Mouse (Mus musculus) embryonic facial prominence, embryonic 14.5 days (tissue): ENCODE measurements around the gene Pars2. TPM values are rescaled to one million over a fixed set of nuclear protein-coding genes. Genes with fewer than 3 reads are reported as not detected.

Source experiments
- ATAC-seq: fragments of 200-750 bp; cut with Nextera tagmentation; 2 replicates; pipeline ENCODE4 v1.8.0; 2017; ENCODE audit warnings: low read depth, moderate number of reproducible peaks, moderate TSS enrichment
- DNase-seq: peaks from one replicate; pipeline ENCODE4 v3.0.0-alpha.2; 2015; ENCODE audit warnings: low spot score
- H3K27ac ChIP-seq: fragments of 300-500 bp; sonication (generic); replicated peaks from 2 replicates; pipeline ENCODE4 v1.5.1; 2014; ENCODE audit warnings: low read depth, mild to moderate bottlenecking, low read length, moderate library complexity
- H3K27me3 ChIP-seq: fragments of 300-500 bp; sonication (generic); replicated peaks from 2 replicates; pipeline ENCODE4 v1.6.1; 2014; ENCODE audit warnings: low read length; ENCODE audit not compliant: control insufficient read depth, insufficient read depth
- H3K36me3 ChIP-seq: fragments of 300-500 bp; sonication (generic); 2 replicates; pipeline ENCODE4 v1.6.1; 2014; ENCODE audit warnings: low read length, mixed read lengths; ENCODE audit not compliant: control insufficient read depth, insufficient read depth
- H3K4me1 ChIP-seq: fragments of 300-500 bp; sonication (generic); 2 replicates; pipeline ENCODE4 v1.6.1; 2014; ENCODE audit warnings: antibody characterized with exemption, low read length; ENCODE audit not compliant: control insufficient read depth, insufficient read depth
- H3K4me2 ChIP-seq: fragments of 300-500 bp; sonication (generic); 2 replicates; pipeline ENCODE4 v1.6.1; 2014; ENCODE audit warnings: low read depth, mild to moderate bottlenecking, low read length, moderate library complexity, mixed read lengths
- H3K4me3 ChIP-seq: fragments of 300-500 bp; sonication (generic); 2 replicates; pipeline ENCODE4 v1.5.1; 2014; ENCODE audit warnings: low read depth, mild to moderate bottlenecking, low read length
- H3K9ac ChIP-seq: fragments of 300-500 bp; sonication (generic); 2 replicates; pipeline ENCODE4 v1.6.1; 2014; ENCODE audit warnings: low read depth, mild to moderate bottlenecking, low read length, moderate library complexity, mixed read lengths
- H3K9me3 ChIP-seq: fragments of 300-500 bp; sonication (generic); 2 replicates; pipeline ENCODE4 v1.6.1; 2016; ENCODE audit warnings: low read length; ENCODE audit not compliant: control insufficient read depth
- WGBS: fragments of 180-500 bp; shearing (Covaris S2); extraction: QIAGEN DNeasy Blood & Tissue Kit; methylation state at CpG from one replicate; pipeline ENCODE4 v1.1.7; 2014; 5-methylcytosine and 5-hydroxymethylcytosine counted together
- polyA plus RNA-seq: library from polyadenylated mRNA; unstranded; fragments of >200 nt; fragmentation: Nextera tagmentation; extraction: Ambion mirVana; gene quantifications from 2 replicates; pipeline ENCODE4 v1.2.1, GENCODE M21; 2014

Gene Pars2
- polyA plus RNA-seq, 1 experiment from 2014 or later: 12.4 TPM

DNA sequence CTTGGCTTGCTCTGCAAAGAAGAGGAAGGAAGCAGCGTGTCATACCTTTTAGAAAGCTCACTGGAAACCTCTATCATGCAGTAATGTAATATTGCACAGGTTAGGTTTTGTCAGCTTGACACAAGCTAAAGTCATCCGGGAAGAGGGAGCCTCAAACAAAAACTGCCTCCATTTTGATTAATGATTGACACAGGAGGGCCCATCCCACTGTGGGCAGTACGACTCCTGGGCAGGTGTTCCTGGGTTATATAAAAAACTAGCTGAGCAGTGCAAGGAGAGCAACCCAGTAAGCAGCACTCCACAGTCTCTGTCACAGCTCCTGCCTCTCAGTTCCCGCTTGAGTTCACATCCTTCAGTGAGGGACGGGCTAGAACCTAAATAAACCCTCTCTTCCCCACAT lies 25.9 kb downstream of the Pars2 start:
- Histone ChIP-seq H3K27ac (no peak overlapping the region), H3K27me3 (no peaks in the 10 kb centered on the region), H3K4me3 (no peak overlapping the region), H3K36me3 (peaks cover 51% of the 10 kb centered on the region), H3K9ac (no peak overlapping the region), H3K9me3 (no peaks in the 10 kb centered on the region), H3K4me2 (no peak overlapping the region), H3K4me1 (peaks cover 6% of the 10 kb centered on the region; the same call in 1 of the 2 replicates)
- DNase-seq (no peak), ATAC-seq (no peak)
- 90% methylated on average over 5 of the region's 5 CpGs for WGBS

DNA sequence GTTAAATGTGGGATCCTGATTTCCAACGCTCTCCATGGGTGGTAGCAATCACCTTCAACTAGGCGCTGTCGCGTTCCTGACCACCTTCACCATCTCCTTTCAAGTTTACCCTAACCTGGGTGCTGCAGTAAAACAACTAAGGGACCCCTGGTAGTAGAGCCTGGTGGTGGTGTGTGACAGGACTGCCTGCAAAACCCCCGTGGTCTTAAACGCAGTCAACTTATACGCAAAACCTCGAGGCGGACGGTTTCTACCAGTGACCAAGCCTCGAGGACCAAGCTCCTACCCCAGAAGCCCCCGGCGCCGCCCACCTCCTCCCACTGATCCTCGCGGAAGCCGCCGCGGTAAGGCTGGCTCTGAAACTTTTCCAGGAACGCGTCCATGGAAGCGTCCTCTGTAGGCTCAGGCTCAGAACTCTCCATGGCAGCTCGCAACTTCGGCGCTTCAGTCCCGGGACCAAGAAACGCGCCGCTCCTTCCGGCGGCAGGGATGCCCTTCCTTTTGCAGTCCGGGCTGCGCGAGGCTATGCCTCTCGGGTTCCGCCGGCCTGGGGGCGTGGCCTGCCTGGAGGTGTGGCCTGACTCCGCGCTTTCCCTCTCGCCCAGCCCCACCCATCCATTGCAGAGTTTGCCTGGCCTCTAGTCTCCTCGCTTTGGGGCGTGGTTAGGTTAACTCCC lies 27.7 kb downstream of the Pars2 start, which contains the start of gene Ttc4:
Gene Ttc4, minus strand, starts transcription at position 503 of the 677 bp plus-strand sequence.
- Histone ChIP-seq H3K4me2 (peak within 1 kb of the TSS; percentile 90), H3K4me3 (peak within 1 kb of the TSS; percentile 86), H3K4me1 (peaks cover 6% of the 10 kb centered on the region; the same call in 1 of the 2 replicates), H3K9ac (peak within 1 kb of the TSS; percentile 94), H3K27ac (peak within 1 kb of the TSS; percentile 71), H3K9me3 (no peaks in the 10 kb centered on the region), H3K36me3 (peaks cover 34% of the 10 kb centered on the region), H3K27me3 (no peaks in the 10 kb centered on the region)
- peak; percentile 95 for DNase-seq
- under 1% methylated on average over 31 of the region's 43 CpGs for WGBS
- ATAC-seq: peak; percentile 99

DNA sequence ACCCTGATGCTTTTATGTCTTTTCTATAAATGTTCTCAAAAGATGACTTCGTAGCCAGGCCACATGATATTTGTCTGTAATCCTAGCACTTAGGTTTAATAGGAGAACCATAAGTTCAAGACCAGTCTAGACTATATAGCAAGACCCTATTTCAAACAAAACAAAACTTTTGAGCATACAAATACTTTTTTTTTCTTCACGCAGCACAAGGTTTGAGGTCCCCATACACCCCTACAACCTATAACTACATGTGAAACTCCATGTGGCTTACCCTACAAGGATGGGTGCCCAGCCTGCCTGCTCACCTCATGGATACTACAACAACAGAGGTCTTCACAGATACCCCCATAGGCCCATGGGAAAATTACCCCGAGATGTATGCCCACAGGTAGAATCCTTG lies 28.3 kb downstream of the Pars2 start:
- DNase-seq: no peak
- Histone ChIP-seq H3K4me3 (peak overlapping the region; percentile 86), H3K4me1 (peaks cover 6% of the 10 kb centered on the region; the same call in 1 of the 2 replicates), H3K27ac (no peak overlapping the region), H3K9ac (no peak overlapping the region), H3K27me3 (no peaks in the 10 kb centered on the region), H3K4me2 (peak overlapping the region; percentile 90), H3K9me3 (no peaks in the 10 kb centered on the region), H3K36me3 (peaks cover 29% of the 10 kb centered on the region)
- WGBS: 35% methylated on average over 3 of the region's 3 CpGs
- ATAC-seq: peak; percentile 8; the same call in 1 of the 2 replicates

DNA sequence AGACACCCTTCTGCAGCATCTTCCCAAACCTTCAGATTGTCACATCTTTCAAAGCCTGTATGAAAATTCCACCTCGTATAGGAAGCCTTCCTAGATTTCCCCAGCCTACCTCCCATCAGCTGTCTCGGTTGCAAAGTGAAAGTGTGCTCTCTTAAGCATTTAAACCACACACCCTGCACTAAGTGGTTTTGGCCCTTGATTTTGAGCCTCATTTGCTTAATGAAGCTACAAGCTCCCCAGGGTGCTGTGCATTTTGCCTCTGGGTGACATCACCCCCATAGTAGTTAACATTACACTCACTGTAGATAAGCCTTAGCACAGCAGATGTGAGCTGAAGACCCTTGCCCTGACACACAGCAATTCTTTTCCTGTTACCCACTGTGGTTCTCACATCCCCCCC lies 30.1 kb downstream of the Pars2 start:
- 54% methylated on average over 2 of the region's 2 CpGs for WGBS
- no peak overlapping the region for H3K4me3 ChIP-seq
- H3K9ac ChIP-seq: no peak overlapping the region
- no peaks in the 10 kb centered on the region for H3K27me3 ChIP-seq
- ATAC-seq (no peak), DNase-seq (no peak)
- no peak overlapping the region for H3K27ac ChIP-seq
- peaks cover 6% of the 10 kb centered on the region; the same call in 1 of the 2 replicates for H3K4me1 ChIP-seq
- H3K36me3 ChIP-seq: peaks cover 11% of the 10 kb centered on the region
- H3K9me3 ChIP-seq: no peaks in the 10 kb centered on the region
- H3K4me2 ChIP-seq: no peak overlapping the region

DNA sequence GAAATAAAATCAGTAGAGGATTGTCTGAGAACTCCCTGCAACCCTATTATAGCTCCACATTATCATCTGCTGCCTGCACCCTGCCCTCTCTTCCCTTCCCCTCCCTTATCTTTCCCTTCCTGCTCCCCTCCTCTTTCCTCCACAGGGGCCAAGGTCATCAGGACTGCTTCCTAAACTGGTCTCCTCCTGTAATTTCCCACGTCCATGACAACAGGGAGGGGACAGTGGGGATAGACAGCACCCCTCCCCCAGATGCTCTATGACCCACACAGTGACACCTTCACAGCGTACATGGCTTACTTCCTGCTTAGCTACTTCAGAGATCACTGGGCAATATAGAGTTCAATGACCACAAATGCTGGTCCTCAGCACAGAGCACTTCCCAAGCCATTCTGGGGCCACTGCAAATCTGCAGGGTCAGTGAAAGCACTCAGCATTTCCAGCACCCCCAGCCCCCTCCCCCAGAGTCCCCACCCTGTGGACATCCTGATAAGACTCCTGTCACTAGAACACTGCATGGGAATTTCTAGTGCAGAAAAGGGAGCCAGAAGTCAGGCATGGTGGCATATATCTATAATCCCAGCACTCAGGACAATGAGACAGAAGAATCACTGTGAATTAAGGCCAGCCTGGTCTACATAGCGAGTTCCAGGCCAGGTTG lies 37.9 kb downstream of the Pars2 start:
- Histone ChIP-seq H3K36me3 (no peaks in the 10 kb centered on the region), H3K9me3 (no peaks in the 10 kb centered on the region), H3K9ac (no peak overlapping the region), H3K4me3 (no peak overlapping the region), H3K4me1 (no peaks in the 10 kb centered on the region), H3K27me3 (no peaks in the 10 kb centered on the region), H3K4me2 (no peak overlapping the region), H3K27ac (no peak overlapping the region)
- 45% methylated on average over 3 of the region's 3 CpGs for WGBS
- ATAC-seq (no peak), DNase-seq (no peak)

DNA sequence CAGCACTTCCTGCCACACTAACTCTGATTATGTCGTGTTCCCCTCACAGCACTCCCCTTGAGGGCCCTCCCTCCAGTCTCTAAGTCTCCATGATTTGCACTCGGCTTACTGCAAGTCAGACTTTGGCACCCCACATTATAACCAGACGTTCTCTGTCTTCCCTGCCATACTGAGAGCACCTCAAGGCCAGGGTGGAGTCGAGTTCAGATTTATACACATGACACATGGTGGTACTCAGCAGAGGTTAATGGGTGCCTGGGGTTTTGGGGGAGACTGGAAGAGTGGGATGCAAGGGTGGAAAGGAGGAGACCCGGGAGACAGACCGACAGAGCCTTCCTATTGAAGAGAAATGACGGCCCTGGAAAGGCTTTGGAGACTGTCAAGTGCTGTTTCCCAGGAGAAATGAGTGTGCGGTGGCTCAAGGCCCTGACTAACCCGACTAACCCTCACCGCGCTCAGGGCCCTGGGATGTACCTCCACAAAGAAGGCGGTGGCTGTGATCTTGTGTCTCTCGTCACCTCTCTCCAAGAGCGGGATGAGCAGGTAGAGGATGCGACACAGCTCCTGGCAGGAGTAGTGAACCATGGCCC lies 43.1 kb downstream of the Pars2 start:
- Histone ChIP-seq H3K27me3 (no peaks in the 10 kb centered on the region), H3K4me1 (no peaks in the 10 kb centered on the region), H3K9me3 (no peaks in the 10 kb centered on the region), H3K27ac (no peak overlapping the region), H3K4me2 (no peak overlapping the region), H3K4me3 (no peak overlapping the region), H3K9ac (no peak overlapping the region), H3K36me3 (no peaks in the 10 kb centered on the region)
- WGBS: 81% methylated on average over 15 of the region's 15 CpGs
- DNase-seq (no peak), ATAC-seq (no peak)

DNA sequence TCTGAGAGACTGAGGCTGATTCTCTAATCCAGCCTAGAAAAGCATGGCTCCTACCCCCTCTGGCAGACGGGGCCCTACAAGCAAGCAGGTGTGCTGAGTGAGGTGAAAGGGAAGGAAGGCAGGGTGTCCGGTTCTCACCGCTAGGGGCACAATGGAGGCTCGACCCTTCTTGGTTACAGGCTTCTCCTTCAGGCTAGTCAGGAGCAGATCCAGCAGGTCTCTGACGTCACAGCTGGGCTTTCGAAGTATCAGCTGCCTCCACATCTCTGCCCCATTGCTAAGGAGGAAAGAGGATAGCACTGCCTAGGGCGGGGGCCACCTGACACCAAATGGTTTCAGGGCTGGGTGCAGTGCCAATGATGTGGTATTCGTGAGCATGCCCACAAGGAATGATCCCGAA lies 49.1 kb downstream of the Pars2 start:
- Histone ChIP-seq H3K4me2 (no peak overlapping the region), H3K4me3 (no peak overlapping the region), H3K9me3 (no peaks in the 10 kb centered on the region), H3K9ac (no peak overlapping the region), H3K27ac (peak overlapping the region; percentile 3; the same call in 1 of the 2 replicates), H3K36me3 (no peaks in the 10 kb centered on the region), H3K27me3 (no peaks in the 10 kb centered on the region; the same call in 1 of the 2 replicates), H3K4me1 (peaks cover 9% of the 10 kb centered on the region)
- peak; percentile 64; the same call in 1 of the 2 replicates for ATAC-seq
- WGBS: 14% methylated on average over 8 of the region's 9 CpGs
- peak; percentile 66 for DNase-seq

DNA sequence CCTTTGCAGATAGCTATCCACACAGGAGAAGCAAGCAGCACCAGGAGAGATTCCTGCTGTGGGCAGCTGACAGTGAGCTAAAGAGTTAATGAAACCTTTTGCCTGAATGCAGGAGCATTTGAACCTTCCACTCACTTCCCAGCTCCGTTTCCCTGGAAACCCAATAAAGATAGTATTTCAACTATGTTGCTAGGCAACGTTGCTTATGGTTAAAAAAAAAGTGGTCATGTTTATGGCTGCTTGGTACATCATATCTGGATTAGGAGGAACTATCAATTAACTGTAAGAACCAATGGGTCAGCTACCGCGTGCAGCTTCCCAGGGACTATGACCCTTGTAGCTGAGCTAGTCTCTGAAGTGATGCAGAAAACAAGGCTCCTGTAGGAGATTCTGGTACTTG lies 49.9 kb downstream of the Pars2 start:
- Histone ChIP-seq H3K9ac (peak overlapping the region; percentile 37; the same call in 1 of the 2 replicates), H3K9me3 (no peaks in the 10 kb centered on the region), H3K36me3 (no peaks in the 10 kb centered on the region), H3K4me1 (peaks cover 9% of the 10 kb centered on the region), H3K27ac (no peak overlapping the region), H3K4me3 (no peak overlapping the region), H3K27me3 (no peaks in the 10 kb centered on the region; the same call in 1 of the 2 replicates), H3K4me2 (no peak overlapping the region)
- DNase-seq (peak; percentile 49), ATAC-seq (no peak)
- 37% methylated on average over 4 of the region's 4 CpGs for WGBS
